Mouse (Mus musculus): ENCODE measurements around the gene Jmjd4. TPM values are rescaled to one million over a fixed set of nuclear protein-coding genes. Genes with fewer than 3 reads are reported as not detected.
A peak's percentile ranks its signal among the peaks of the same experiment; 100 is the strongest.

The Jmjd4 gene
- polyA plus RNA-seq, 1 experiment from 2014 or later: 12.0 TPM

- H3K4me1 ChIP-seq (ENCODE audit: control insufficient read depth, insufficient read depth, low read length): no peaks in the 10 kb centered on the region
- peaks cover 54% of the 10 kb centered on the region for H3K36me3 ChIP-seq (ENCODE audit: control insufficient read depth, insufficient read depth, low read length)
- 92% methylated on average over 8 of the region's 8 CpGs for WGBS
- H3K27me3 ChIP-seq (replicated peaks; ENCODE audit: control insufficient read depth, insufficient read depth, low read length): no peaks in the 10 kb centered on the region
- DNase-seq (ENCODE audit: low spot score) (no peak), ATAC-seq (no peak)
- H3K4me2 ChIP-seq (ENCODE audit: low read length): no peak overlapping the region
- no peak overlapping the region for H3K27ac ChIP-seq (ENCODE audit: low read depth, low read length)
- H3K9ac ChIP-seq (ENCODE audit: low read length): no peak overlapping the region
- H3K9me3 ChIP-seq (replicated peaks; ENCODE audit: control insufficient read depth, low read length): no peaks in the 10 kb centered on the region
- no peak overlapping the region for H3K4me3 ChIP-seq (ENCODE audit: low read depth, low read length)
These were observed 36.4 kb downstream of the Jmjd4 start for GRCm38 (mm10) chr11:59486222-59486621.

- Histone ChIP-seq H3K9ac (ENCODE audit: low read length) (no peak overlapping the region), H3K4me1 (ENCODE audit: control insufficient read depth, insufficient read depth, low read length) (no peaks in the 10 kb centered on the region), H3K4me2 (ENCODE audit: low read length) (no peak overlapping the region), H3K27ac (ENCODE audit: low read depth, low read length) (no peak overlapping the region), H3K27me3 (replicated peaks; ENCODE audit: control insufficient read depth, insufficient read depth, low read length) (no peaks in the 10 kb centered on the region), H3K4me3 (ENCODE audit: low read depth, low read length) (no peak overlapping the region), H3K9me3 (replicated peaks; ENCODE audit: control insufficient read depth, low read length) (no peaks in the 10 kb centered on the region), H3K36me3 (ENCODE audit: control insufficient read depth, insufficient read depth, low read length) (peaks cover 92% of the 10 kb centered on the region)
- no peak for ATAC-seq
- DNase-seq (ENCODE audit: low spot score): no peak
- 90% methylated on average over 6 of the region's 6 CpGs for WGBS
These were observed 46.9 kb downstream of the Jmjd4 start for GRCm38 (mm10) chr11:59496672-59497310.

GRCm38 (mm10) chr11:59497747-59498146, 47.9 kb downstream of the Jmjd4 start:
- no peak for DNase-seq (ENCODE audit: low spot score)
- H3K27me3 ChIP-seq (replicated peaks; ENCODE audit: control insufficient read depth, insufficient read depth, low read length): no peaks in the 10 kb centered on the region
- H3K9me3 ChIP-seq (replicated peaks; ENCODE audit: control insufficient read depth, low read length): no peaks in the 10 kb centered on the region
- no peaks in the 10 kb centered on the region for H3K4me1 ChIP-seq (ENCODE audit: control insufficient read depth, insufficient read depth, low read length)
- no peak overlapping the region for H3K27ac ChIP-seq (ENCODE audit: low read depth, low read length)
- no peak for ATAC-seq
- H3K36me3 ChIP-seq (ENCODE audit: control insufficient read depth, insufficient read depth, low read length): peaks cover 94% of the 10 kb centered on the region
- H3K9ac ChIP-seq (ENCODE audit: low read length): no peak overlapping the region
- H3K4me3 ChIP-seq (ENCODE audit: low read depth, low read length): no peak overlapping the region
- H3K4me2 ChIP-seq (ENCODE audit: low read length): no peak overlapping the region
- 92% methylated on average over 7 of the region's 7 CpGs for WGBS

GRCm38 (mm10) chr11:59501978-59502700, 52.3 kb downstream of the Jmjd4 start:
- DNase-seq (ENCODE audit: low spot score): no peak
- 94% methylated on average over 5 of the region's 5 CpGs for whole genome bisulfite sequencing
- Histone ChIP-seq H3K9me3 (replicated peaks; ENCODE audit: control insufficient read depth, low read length) (no peaks in the 10 kb centered on the region), H3K27me3 (replicated peaks; ENCODE audit: control insufficient read depth, insufficient read depth, low read length) (no peaks in the 10 kb centered on the region), H3K4me1 (ENCODE audit: control insufficient read depth, insufficient read depth, low read length) (peaks cover 6% of the 10 kb centered on the region), H3K36me3 (ENCODE audit: control insufficient read depth, insufficient read depth, low read length) (peaks cover 68% of the 10 kb centered on the region), H3K9ac (ENCODE audit: low read length) (no peak overlapping the region), H3K4me3 (ENCODE audit: low read depth, low read length) (no peak overlapping the region), H3K27ac (ENCODE audit: low read depth, low read length) (no peak overlapping the region), H3K4me2 (ENCODE audit: low read length) (no peak overlapping the region)
- no peak for ATAC-seq

GRCm38 (mm10) chr11:59505351-59505838, 55.5 kb downstream of the Jmjd4 start:
- no peaks in the 10 kb centered on the region for H3K9me3 ChIP-seq (replicated peaks; ENCODE audit: control insufficient read depth, low read length)
- peaks cover 10% of the 10 kb centered on the region for H3K4me1 ChIP-seq (ENCODE audit: control insufficient read depth, insufficient read depth, low read length)
- no peaks in the 10 kb centered on the region for H3K27me3 ChIP-seq (replicated peaks; ENCODE audit: control insufficient read depth, insufficient read depth, low read length)
- H3K9ac ChIP-seq (ENCODE audit: low read length): peak overlapping the region; percentile 87
- ATAC-seq: peak; percentile 71
- H3K27ac ChIP-seq (ENCODE audit: low read depth, low read length): peak overlapping the region; percentile 87
- H3K36me3 ChIP-seq (ENCODE audit: control insufficient read depth, insufficient read depth, low read length): peaks cover 39% of the 10 kb centered on the region
- under 1% methylated on average over 21 of the region's 21 CpGs for WGBS
- H3K4me3 ChIP-seq (ENCODE audit: low read depth, low read length): peak overlapping the region; percentile 64
- DNase-seq (ENCODE audit: low spot score): peak; percentile 81
- peak overlapping the region; percentile 88 for H3K4me2 ChIP-seq (ENCODE audit: low read length)

- Histone ChIP-seq H3K9me3 (replicated peaks; ENCODE audit: control insufficient read depth, low read length) (no peaks in the 10 kb centered on the region), H3K27me3 (replicated peaks; ENCODE audit: control insufficient read depth, insufficient read depth, low read length) (no peaks in the 10 kb centered on the region), H3K4me3 (ENCODE audit: low read depth, low read length) (peak overlapping the region; percentile 64), H3K9ac (ENCODE audit: low read length) (peak overlapping the region; percentile 87), H3K36me3 (ENCODE audit: control insufficient read depth, insufficient read depth, low read length) (peaks cover 39% of the 10 kb centered on the region), H3K27ac (ENCODE audit: low read depth, low read length) (peak overlapping the region; percentile 87), H3K4me1 (ENCODE audit: control insufficient read depth, insufficient read depth, low read length) (peaks cover 10% of the 10 kb centered on the region), H3K4me2 (ENCODE audit: low read length) (peak overlapping the region; percentile 88)
- under 1% methylated on average over 54 of the region's 71 CpGs for WGBS
- ATAC-seq: peak; percentile 89
- DNase-seq (ENCODE audit: low spot score): peak; percentile 90
These were observed 56.2 kb downstream of the Jmjd4 start for GRCm38 (mm10) chr11:59505839-59506712.

- Histone ChIP-seq H3K27ac (ENCODE audit: low read depth, low read length) (peak overlapping the region; percentile 87), H3K4me1 (ENCODE audit: control insufficient read depth, insufficient read depth, low read length) (peaks cover 10% of the 10 kb centered on the region), H3K4me2 (ENCODE audit: low read length) (peak overlapping the region; percentile 88), H3K9ac (ENCODE audit: low read length) (peak overlapping the region; percentile 87), H3K9me3 (replicated peaks; ENCODE audit: control insufficient read depth, low read length) (no peaks in the 10 kb centered on the region), H3K27me3 (replicated peaks; ENCODE audit: control insufficient read depth, insufficient read depth, low read length) (no peaks in the 10 kb centered on the region), H3K36me3 (ENCODE audit: control insufficient read depth, insufficient read depth, low read length) (peaks cover 37% of the 10 kb centered on the region), H3K4me3 (ENCODE audit: low read depth, low read length) (peak overlapping the region; percentile 64)
- DNase-seq (ENCODE audit: low spot score) (no peak), ATAC-seq (no peak)
- WGBS: under 1% methylated on average over 14 of the region's 14 CpGs
These were observed 56.8 kb downstream of the Jmjd4 start for GRCm38 (mm10) chr11:59506713-59507074.

All from forebrain, embryonic 14.5 days (tissue).